Mouse (Mus musculus): Measurements from ENCODE around the gene Etv5. TPM values are rescaled to one million over a fixed set of nuclear protein-coding genes. Genes with fewer than 3 reads are reported as not detected.

Etv5 gene
- total RNA-seq (2021): 10 to 100 TPM; 11.1 to 13.3 TPM
- long read RNA-seq, experiment 1, partial matches to known transcripts: 0 of 1 reads
- long read RNA-seq, experiment 1, other reads (novel, unspliced or antisense): 1 of 1 reads
- long read RNA-seq, experiment 2, partial matches to known transcripts: 0 of 4 reads
- long read RNA-seq, experiment 2, other reads (novel, unspliced or antisense): 0 of 4 reads

GRCm38 (mm10) chr16:22439499-22440177 is at the start of gene Etv5:
Etv5 (minus strand) TSS chr16:22439719.
- DNase-seq: peak; percentile 100

- DNase-seq: no peak
Measured at GRCm38 (mm10) chr16:22483900-22484299, 44.4 kb upstream of the Etv5 start.

GRCm38 (mm10) chr16:22479322-22479721 is 39.8 kb upstream of the Etv5 start:
- DNase-seq: no peak

- DNase-seq: no peak
Measured at GRCm38 (mm10) chr16:22471728-22472127, 32.2 kb upstream of the Etv5 start.

GRCm38 (mm10) chr16:22469385-22469784 is 29.9 kb upstream of the Etv5 start:
- DNase-seq: no peak

- no peak for DNase-seq
Measured at GRCm38 (mm10) chr16:22467111-22467510, 27.6 kb upstream of the Etv5 start.

GRCm38 (mm10) chr16:22466381-22466780 is 26.9 kb upstream of the Etv5 start:
- no peak for DNase-seq

- DNase-seq: peak; percentile 0
Measured at GRCm38 (mm10) chr16:22462220-22462619, 22.7 kb upstream of the Etv5 start.

- DNase-seq: peak; percentile 0
Measured at GRCm38 (mm10) chr16:22461728-22462127, 22.2 kb upstream of the Etv5 start.

- DNase-seq: peak; percentile 0
Measured at GRCm38 (mm10) chr16:22460960-22461359, 21.4 kb upstream of the Etv5 start.

- DNase-seq: no peak
Measured at GRCm38 (mm10) chr16:22452082-22452481, 12.6 kb upstream of the Etv5 start.

GRCm38 (mm10) chr16:22448093-22448492 is 8.6 kb upstream of the Etv5 start:
- DNase-seq: no peak

- no peak for DNase-seq
Measured at GRCm38 (mm10) chr16:22444786-22445185, 5.3 kb upstream of the Etv5 start.

- DNase-seq: no peak
Measured at GRCm38 (mm10) chr16:22442202-22442601, 2.7 kb upstream of the Etv5 start.

GRCm38 (mm10) chr16:22441317-22441716 is 1.8 kb upstream of the Etv5 start:
- DNase-seq: no peak

- DNase-seq: peak; percentile 21
Measured at GRCm38 (mm10) chr16:22440269-22440668, 750 bp upstream of the Etv5 start.

- peak; percentile 33 for DNase-seq
Measured at GRCm38 (mm10) chr16:22438441-22439373, 812 bp downstream of the Etv5 start.

- no peak for DNase-seq
Measured at GRCm38 (mm10) chr16:22436106-22436505, 3.4 kb downstream of the Etv5 start.

- DNase-seq: no peak
Measured at GRCm38 (mm10) chr16:22434530-22434929, 5.0 kb downstream of the Etv5 start.

GRCm38 (mm10) chr16:22433944-22434343 is 5.6 kb downstream of the Etv5 start:
- DNase-seq: no peak

- no peak for DNase-seq
Measured at GRCm38 (mm10) chr16:22431773-22432172, 7.7 kb downstream of the Etv5 start.

- no peak for DNase-seq
Measured at GRCm38 (mm10) chr16:22431335-22431734, 8.2 kb downstream of the Etv5 start.
